Mouse (Mus musculus) embryonic facial prominence, embryonic 13.5 days (tissue): Measurements from ENCODE around the gene Efna3. TPM values are rescaled to one million over a fixed set of nuclear protein-coding genes. Genes with fewer than 3 reads are reported as not detected.

Experiments used
- ATAC-seq: fragments of 200-750 bp; cut with Nextera tagmentation; 2 replicates; pipeline ENCODE4 v1.8.0; 2017; ENCODE audit warnings: low read depth; ENCODE audit not compliant: insufficient number of reproducible peaks, insufficient read depth, low FRiP score, low TSS enrichment
- H3K27ac ChIP-seq: fragments of 300-500 bp; sonication (generic); 2 replicates; pipeline ENCODE4 v1.5.1; 2015; ENCODE audit warnings: moderate library complexity, mild to moderate bottlenecking, inconsistent platforms
- H3K27me3 ChIP-seq: fragments of 300-500 bp; sonication (generic); 2 replicates; pipeline ENCODE4 v1.6.1; 2015; ENCODE audit warnings: mild to moderate bottlenecking, inconsistent platforms
- H3K36me3 ChIP-seq: fragments of 300-500 bp; sonication (generic); 2 replicates; pipeline ENCODE4 v1.6.1; 2015; ENCODE audit warnings: mild to moderate bottlenecking, inconsistent platforms
- H3K4me1 ChIP-seq: fragments of 300-500 bp; sonication (generic); 2 replicates; pipeline ENCODE4 v1.6.1; 2015; ENCODE audit warnings: inconsistent platforms
- H3K4me2 ChIP-seq: fragments of 300-500 bp; sonication (generic); 2 replicates; pipeline ENCODE4 v1.6.1; 2015; ENCODE audit warnings: moderate library complexity, mild to moderate bottlenecking, inconsistent platforms
- H3K4me3 ChIP-seq: fragments of 300-500 bp; sonication (generic); 2 replicates; pipeline ENCODE4 v1.5.1; 2015; ENCODE audit warnings: mild to moderate bottlenecking, inconsistent platforms
- H3K9ac ChIP-seq: fragments of 300-500 bp; sonication (generic); 2 replicates; pipeline ENCODE4 v1.6.1; 2015; ENCODE audit warnings: mild to moderate bottlenecking, inconsistent platforms
- H3K9me3 ChIP-seq: fragments of 300-500 bp; sonication (generic); 2 replicates; pipeline ENCODE4 v1.6.1; 2016; ENCODE audit warnings: inconsistent platforms
- WGBS: fragments of 180-500 bp; shearing (Covaris S2); methylation state at CpG from one replicate; pipeline ENCODE4 v1.1.7; 2015; ENCODE audit warnings: mixed read lengths; 5-methylcytosine and 5-hydroxymethylcytosine counted together
- polyA plus RNA-seq: library from polyadenylated mRNA; unstranded; fragments of >200 nt; fragmentation: Nextera tagmentation; extraction: Ambion mirVana; gene quantifications from 2 replicates; pipeline ENCODE4 v1.2.1, GENCODE M21; 2015

The Efna3 gene
- polyA plus RNA-seq, 1 experiment from 2014 or later: 22.6 TPM

DNA sequence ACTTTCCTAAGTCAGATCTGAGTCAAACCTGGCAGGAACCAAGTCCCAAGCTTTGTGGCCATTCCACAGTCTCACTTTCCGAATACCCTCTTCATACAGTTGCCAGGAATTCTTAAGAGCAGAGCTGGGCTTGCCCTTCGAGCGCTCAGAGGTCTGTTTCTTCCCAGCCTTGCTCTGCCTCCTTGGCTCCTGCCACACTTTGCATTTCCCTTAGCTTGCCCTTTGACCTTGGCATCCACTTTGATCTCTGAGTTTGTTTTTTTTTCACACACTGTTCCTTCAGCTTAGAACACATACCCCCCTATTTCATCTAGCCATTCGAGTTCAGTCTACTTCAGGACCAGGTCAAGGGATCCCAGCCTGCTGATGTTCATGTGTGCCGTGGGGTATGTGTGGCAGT, 28.5 kb upstream of the Efna3 start:
- Histone ChIP-seq H3K27ac (no peak overlapping the region), H3K4me1 (peaks cover 15% of the 10 kb centered on the region), H3K36me3 (peaks cover 10% of the 10 kb centered on the region; the same call in 1 of the 2 replicates), H3K4me3 (no peak overlapping the region), H3K27me3 (peaks cover 22% of the 10 kb centered on the region), H3K9me3 (no peaks in the 10 kb centered on the region), H3K4me2 (no peak overlapping the region), H3K9ac (no peak overlapping the region)
- WGBS: 55% methylated on average over 5 of the region's 5 CpGs
- no peak for ATAC-seq

DNA sequence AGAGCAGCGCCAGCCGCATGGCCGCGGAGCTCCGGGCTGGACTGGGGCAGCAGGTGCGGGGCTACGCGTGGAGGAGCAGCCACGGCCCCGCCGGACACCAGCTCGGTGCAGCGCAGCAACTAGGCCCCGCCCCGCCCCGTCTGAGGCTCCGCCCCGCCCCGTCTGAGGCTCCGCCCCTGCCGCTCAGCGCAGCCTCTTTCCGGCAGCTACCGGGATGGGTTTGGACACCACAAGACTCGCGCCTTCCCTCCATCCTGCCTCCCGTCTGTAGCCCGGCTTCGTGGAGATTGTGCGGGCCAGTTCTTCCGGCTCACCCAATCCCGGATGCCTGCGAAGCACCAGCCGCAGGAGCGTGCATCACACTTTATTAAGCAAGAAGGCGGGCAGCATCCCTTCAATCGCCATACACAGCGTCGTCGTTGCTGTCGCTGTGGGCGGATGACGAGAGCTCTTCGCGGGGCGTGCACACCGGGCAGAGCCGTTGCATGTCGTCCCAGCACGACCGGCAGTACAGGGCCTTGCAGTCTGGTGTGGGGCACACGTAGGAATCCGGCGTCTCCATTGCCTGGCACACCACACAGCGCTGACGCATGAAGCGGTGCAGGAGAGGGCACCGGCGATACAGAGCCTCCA, 27.2 kb upstream of the Efna3 start, which contains the start of gene Adam15:
TSS of gene Adam15 (minus strand) at position 128 of the 633 bp plus-strand sequence.
- no peaks in the 10 kb centered on the region for H3K9me3 ChIP-seq
- peak within 1 kb of the TSS; percentile 60 for H3K27ac ChIP-seq
- peak within 1 kb of the TSS; percentile 69 for H3K4me3 ChIP-seq
- peaks cover 23% of the 10 kb centered on the region for H3K36me3 ChIP-seq
- peak within 1 kb of the TSS; percentile 71 for H3K9ac ChIP-seq
- H3K27me3 ChIP-seq: peaks cover 21% of the 10 kb centered on the region
- ATAC-seq: peak; percentile 81
- 1% methylated on average over 59 of the region's 59 CpGs for WGBS
- peaks cover 15% of the 10 kb centered on the region for H3K4me1 ChIP-seq
- H3K4me2 ChIP-seq: peak within 1 kb of the TSS; percentile 97

DNA sequence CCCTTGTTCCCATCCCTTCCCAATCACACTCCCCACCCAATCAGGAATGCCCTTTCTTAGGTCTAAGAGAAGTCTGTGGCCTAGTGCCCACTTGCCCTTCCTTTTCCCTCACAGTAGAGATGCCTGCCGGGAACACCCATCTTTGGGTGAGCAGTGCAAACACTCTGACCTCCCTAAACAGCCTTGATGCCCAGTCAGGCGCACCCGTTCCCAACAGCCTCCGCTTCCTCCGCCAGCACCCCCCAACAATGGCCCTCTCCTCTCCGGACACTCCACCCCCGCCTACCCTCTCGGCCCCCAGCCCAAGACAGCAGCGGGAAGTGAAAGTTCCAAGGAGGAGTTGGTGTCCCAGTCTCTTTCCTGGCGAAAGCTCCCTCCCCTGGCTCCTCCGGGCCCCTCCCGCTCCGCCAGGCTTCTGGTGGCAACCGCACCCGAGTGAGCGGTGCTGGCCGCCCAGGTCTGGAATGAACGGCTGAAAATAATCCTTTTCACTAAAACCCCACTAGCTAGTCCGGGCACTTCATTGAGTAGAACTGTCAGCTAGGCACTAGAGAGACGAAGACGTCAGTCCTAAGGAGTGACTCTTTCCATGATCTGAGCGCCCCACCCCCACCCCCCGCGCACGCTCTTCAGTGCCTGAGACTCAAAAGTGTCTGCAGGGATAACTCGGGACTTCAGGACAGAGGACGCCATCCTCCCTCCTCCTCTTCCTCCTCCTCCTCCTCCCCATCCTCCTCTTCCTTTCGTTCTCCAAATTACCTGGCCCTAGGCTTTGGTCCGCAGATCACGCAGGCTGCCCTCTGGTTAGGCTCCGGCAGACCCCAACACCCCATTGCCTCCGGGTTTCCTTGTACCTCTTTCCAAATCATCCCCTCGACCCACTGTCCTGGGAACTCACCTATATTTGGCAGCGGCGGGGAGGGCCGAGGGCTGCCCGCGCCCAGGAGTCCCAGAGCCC, 26.4 kb upstream of the Efna3 start:
- Histone ChIP-seq H3K9ac (peak overlapping the region; percentile 71), H3K4me1 (peaks cover 13% of the 10 kb centered on the region), H3K36me3 (peaks cover 31% of the 10 kb centered on the region), H3K9me3 (no peaks in the 10 kb centered on the region), H3K4me3 (peak overlapping the region; percentile 69), H3K4me2 (peak overlapping the region; percentile 97), H3K27me3 (peaks cover 21% of the 10 kb centered on the region), H3K27ac (peak overlapping the region; percentile 60)
- under 1% methylated on average over 38 of the region's 38 CpGs for WGBS
- ATAC-seq: peak; percentile 29; the same call in 1 of the 2 replicates

DNA sequence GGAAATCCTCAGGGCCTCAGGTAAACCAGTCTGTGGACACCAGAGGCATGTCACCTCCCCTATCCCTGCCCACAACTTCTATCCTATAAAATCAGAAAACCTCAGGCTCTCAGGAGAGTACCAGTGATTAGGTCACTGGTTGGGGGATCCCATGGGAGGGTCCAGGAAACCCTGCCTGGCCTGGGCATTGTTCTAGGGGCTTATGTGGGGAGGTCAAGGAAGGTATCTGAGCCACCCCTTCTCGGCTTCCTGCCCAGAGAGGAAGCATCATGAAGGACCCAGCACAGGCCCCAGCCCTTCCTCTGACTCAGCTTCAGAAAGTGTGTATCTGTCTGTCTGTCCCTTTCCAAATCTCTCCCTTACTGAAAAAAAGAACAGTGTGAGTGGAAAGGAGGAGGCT, 25.2 kb upstream of the Efna3 start:
- peak overlapping the region; percentile 36; the same call in 1 of the 2 replicates for H3K9ac ChIP-seq
- no peak for ATAC-seq
- H3K9me3 ChIP-seq: no peaks in the 10 kb centered on the region
- H3K27ac ChIP-seq: no peak overlapping the region
- H3K4me2 ChIP-seq: 0 out of 2 replicates have a peak overlapping the region, but pooled peaks have one; percentile 97
- peaks cover 44% of the 10 kb centered on the region for H3K36me3 ChIP-seq
- H3K27me3 ChIP-seq: peaks cover 21% of the 10 kb centered on the region
- H3K4me1 ChIP-seq: peaks cover 13% of the 10 kb centered on the region
- WGBS: 42% methylated on average over 1 of the region's 1 CpGs
- H3K4me3 ChIP-seq: no peak overlapping the region

DNA sequence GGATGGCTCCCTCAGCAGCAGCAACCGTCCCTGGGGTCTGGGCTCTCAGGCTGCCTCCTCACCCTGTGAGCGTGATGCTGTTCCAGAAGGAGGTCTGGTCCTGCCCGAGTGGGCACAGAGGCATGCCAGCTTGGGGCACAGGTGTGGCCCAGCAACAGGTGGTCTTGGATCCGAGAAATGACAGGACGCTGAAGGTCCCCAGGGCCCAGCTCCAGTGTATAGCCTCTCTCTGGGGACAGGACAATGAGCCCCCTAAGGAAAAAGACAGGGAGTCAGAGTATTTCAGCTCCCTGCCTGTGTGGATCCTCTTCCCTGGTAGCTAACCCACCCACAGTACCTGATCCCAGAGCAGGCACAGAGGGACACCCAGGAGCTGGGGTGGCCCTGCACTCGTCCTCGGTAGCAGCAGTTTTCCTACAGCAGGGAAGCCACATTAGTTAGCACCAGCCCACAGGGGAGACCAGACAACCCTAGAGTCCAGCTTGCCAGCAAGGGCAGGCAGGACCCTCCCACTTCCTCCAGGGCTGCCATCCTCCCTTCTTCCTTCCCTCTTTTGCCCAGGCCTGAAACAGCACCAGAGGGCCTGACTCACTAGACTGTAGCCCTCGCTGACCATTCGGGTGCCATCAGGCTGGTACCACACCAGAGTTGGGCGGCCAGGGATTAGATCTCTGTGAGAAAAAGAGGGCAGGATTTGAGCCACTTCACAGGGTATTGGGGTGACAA, 24.2 kb upstream of the Efna3 start:
- Histone ChIP-seq H3K4me2 (no peak overlapping the region), H3K9ac (no peak overlapping the region), H3K27me3 (peaks cover 21% of the 10 kb centered on the region), H3K4me1 (peaks cover 13% of the 10 kb centered on the region), H3K9me3 (no peaks in the 10 kb centered on the region), H3K4me3 (no peak overlapping the region), H3K36me3 (peaks cover 52% of the 10 kb centered on the region), H3K27ac (no peak overlapping the region)
- WGBS: 81% methylated on average over 10 of the region's 10 CpGs
- ATAC-seq: no peak

DNA sequence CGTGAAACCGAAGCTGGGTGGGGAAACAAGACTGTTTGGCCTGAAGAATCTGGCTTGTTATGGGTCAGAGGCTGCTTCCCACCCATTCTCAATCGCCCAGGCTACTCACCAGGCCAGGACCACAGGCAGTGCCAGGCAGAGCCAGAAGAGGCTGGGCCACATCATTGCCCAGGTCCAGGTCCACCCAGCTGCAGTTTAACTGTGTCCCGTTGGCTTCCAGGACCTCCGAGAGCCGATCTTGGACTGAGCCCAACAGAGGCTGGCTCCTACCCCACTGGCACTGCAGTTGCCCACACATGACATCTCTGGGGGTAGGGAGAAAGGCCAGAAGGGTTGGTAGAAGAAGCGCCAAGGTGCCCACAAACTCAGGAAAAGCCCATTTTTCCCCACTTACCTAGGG, 20.5 kb upstream of the Efna3 start:
- 88% methylated on average over 7 of the region's 7 CpGs for WGBS

DNA sequence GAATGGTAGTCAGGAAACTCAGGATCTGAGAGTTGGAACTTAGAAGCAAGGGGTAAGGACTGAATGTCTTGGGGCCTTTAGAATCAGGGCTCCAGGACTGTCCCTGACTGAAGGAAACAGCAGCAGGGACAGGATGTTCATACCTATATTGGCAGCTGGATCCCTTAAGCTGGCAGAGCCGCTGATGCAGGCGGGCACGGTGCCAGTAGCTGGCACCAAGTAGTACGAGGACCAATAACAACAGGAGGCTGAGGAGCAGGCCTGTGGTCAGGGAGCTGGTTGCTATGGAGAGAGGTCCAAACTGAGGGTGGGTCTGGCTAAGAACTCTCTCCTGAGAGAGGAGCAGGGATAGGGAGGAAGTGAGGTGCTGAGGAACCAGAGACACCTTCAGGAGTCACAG, 19.0 kb upstream of the Efna3 start:
- Histone ChIP-seq H3K4me2 (no peak overlapping the region), H3K4me3 (no peak overlapping the region), H3K9me3 (no peaks in the 10 kb centered on the region), H3K27me3 (no peaks in the 10 kb centered on the region), H3K36me3 (peaks cover 57% of the 10 kb centered on the region), H3K9ac (no peak overlapping the region), H3K27ac (no peak overlapping the region), H3K4me1 (peaks cover 29% of the 10 kb centered on the region)
- no peak for ATAC-seq
- 88% methylated on average over 4 of the region's 4 CpGs for WGBS

More for the DNA sequence above, 20.5 kb upstream of the Efna3 start:
- H3K4me2 ChIP-seq: no peak overlapping the region
- H3K36me3 ChIP-seq: peaks cover 62% of the 10 kb centered on the region
- no peak overlapping the region for H3K27ac ChIP-seq
- no peaks in the 10 kb centered on the region for H3K9me3 ChIP-seq
- peaks cover 6% of the 10 kb centered on the region for H3K27me3 ChIP-seq
- H3K9ac ChIP-seq: peak overlapping the region; percentile 44; the same call in 1 of the 2 replicates
- peaks cover 26% of the 10 kb centered on the region for H3K4me1 ChIP-seq
- no peak for ATAC-seq
- H3K4me3 ChIP-seq: no peak overlapping the region

DNA sequence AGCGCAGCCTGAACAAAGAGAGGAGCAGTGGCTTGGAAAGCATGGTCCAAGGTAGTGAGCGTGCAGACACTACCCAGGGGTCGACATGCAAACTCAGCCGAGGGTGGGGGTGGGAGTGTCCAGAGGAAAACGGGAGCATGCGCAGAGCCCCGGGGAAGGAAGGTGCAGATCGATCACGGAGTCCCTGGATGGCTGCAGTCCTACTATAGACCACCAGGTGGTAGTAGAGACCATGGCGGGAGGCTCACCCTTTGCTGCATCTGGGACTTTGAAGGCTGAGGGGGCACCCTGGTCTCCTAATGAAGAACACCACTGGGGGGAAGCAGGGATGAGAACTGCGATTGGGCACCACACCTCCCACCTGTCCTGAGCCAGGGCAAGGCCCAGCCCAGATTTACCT, 17.7 kb upstream of the Efna3 start:
- Histone ChIP-seq H3K4me2 (peak overlapping the region; percentile 67), H3K36me3 (peaks cover 44% of the 10 kb centered on the region), H3K9me3 (no peaks in the 10 kb centered on the region), H3K27me3 (no peaks in the 10 kb centered on the region), H3K4me3 (peak overlapping the region; percentile 36), H3K4me1 (peaks cover 43% of the 10 kb centered on the region), H3K9ac (peak overlapping the region; percentile 62), H3K27ac (no peak overlapping the region)
- 2% methylated on average over 11 of the region's 11 CpGs for WGBS
- no peak for ATAC-seq

DNA sequence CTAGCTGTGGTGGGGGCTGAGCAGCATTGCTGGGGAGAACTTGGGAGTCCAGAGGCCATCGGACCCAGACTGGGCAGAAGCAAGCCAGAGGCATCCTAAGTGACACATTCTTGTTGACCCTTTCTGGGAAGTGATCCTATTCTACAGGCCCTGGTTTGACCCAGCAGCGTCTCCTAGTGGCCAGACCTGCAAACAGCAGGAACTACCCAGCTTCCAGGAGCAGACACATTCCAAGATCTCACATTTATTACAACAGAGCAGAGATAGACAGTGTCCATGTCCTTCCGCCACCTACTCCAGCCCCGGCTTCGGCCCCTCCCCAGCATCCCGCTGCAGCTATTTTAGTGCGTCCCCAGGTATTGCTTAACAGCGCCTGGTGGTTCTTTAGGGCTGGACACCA, 16.7 kb upstream of the Efna3 start:
- Histone ChIP-seq H3K36me3 (peaks cover 43% of the 10 kb centered on the region), H3K9me3 (no peaks in the 10 kb centered on the region), H3K27me3 (no peaks in the 10 kb centered on the region), H3K9ac (no peak overlapping the region), H3K4me1 (peaks cover 50% of the 10 kb centered on the region), H3K4me2 (peak overlapping the region; percentile 75), H3K27ac (peak overlapping the region; percentile 95; the same call in 1 of the 2 replicates), H3K4me3 (peak overlapping the region; percentile 94; the same call in 1 of the 2 replicates)
- no peak for ATAC-seq
- WGBS: 24% methylated on average over 8 of the region's 8 CpGs

DNA sequence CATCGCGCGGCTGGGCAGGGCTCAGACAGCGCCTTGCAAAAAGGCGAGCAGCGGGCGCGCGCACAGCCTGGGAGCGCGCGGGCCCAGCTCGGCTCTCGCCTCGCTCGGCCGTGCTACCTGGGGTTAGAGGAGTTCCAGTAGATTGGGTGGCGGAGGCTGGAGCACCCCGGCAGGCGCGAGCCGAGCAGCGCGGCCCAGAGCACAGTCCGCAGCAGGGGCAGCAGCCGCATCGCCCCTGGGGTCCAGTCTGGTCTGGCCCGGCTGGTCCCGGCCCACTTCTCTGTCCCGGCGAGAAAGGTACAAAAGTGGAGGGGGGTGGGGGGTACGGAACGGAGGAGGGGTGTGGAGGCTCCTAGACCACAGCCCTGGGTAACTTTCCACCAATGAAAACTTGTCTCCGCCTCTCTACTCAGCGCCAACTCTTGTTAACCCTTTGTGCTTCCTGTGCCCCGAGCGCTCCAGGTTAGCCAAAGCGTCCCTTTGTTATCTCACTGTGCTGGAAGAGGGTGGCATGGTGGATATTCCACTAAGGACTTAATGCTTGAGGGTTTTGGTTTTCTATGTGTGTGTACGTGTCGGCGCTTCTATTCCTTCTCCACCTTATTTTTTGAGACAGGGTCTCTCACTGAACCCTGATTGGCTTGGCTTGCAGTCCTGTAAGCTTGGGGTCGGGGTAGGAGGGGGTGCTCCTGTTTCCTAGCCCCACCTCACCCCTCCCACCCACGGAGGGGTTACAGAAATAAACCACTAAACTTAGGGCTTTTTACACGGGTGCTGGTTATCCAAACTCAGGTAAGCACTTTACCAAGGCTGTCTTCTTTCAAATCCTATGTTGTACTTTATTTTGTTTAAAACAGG, 15.2 kb upstream of the Efna3 start, which contains the start of gene Efna4:
TSS of gene Efna4 (minus strand) at position 308 of the 858 bp plus-strand sequence.
- Histone ChIP-seq H3K4me3 (peak within 1 kb of the TSS; percentile 94), H3K9ac (peak within 1 kb of the TSS; percentile 94), H3K9me3 (no peaks in the 10 kb centered on the region), H3K4me2 (peak within 1 kb of the TSS; percentile 75), H3K27ac (peak within 1 kb of the TSS; percentile 95), H3K36me3 (peaks cover 43% of the 10 kb centered on the region), H3K27me3 (no peaks in the 10 kb centered on the region), H3K4me1 (peaks cover 60% of the 10 kb centered on the region)
- ATAC-seq: peak; percentile 87
- under 1% methylated on average over 42 of the region's 44 CpGs for WGBS
